Mouse (Mus musculus) bone marrow macrophage, adult 2 months (primary cell): Measurements from ENCODE around the gene Trim46. TPM values are rescaled to one million over a fixed set of nuclear protein-coding genes. Genes with fewer than 3 reads are reported as not detected.

Experiments
- H3K27ac ChIP-seq: 2 replicates; pipeline ENCODE4 v1.5.1; 2012; ENCODE audit warnings: low read depth, low read length; ENCODE audit not compliant: insufficient read depth
- H3K4me1 ChIP-seq: 2 replicates; pipeline ENCODE4 v1.6.1; 2012; ENCODE audit warnings: low read length; ENCODE audit not compliant: control insufficient read depth, insufficient read depth
- H3K4me3 ChIP-seq: 2 replicates; pipeline ENCODE4 v1.5.1; 2012; ENCODE audit warnings: mild to moderate bottlenecking, low read length, moderate library complexity; ENCODE audit not compliant: insufficient read depth
- CTCF ChIP-seq: IDR thresholded peaks from 2 replicates; pipeline ENCODE4 v1.5.1; 2012; ENCODE audit warnings: low read depth, mild to moderate bottlenecking, low read length, moderate library complexity
- POLR2A ChIP-seq: IDR thresholded peaks from 2 replicates; pipeline ENCODE4 v1.6.1; 2012; ENCODE audit warnings: mild to moderate bottlenecking, low read depth, low read length, borderline replicate concordance
- polyA plus RNA-seq: library from polyadenylated mRNA; stranded (reverse); fragments of >200 nt; gene quantifications from 2 replicates; pipeline ENCODE4 v1.2.4, GENCODE M21; 2012; ENCODE audit not compliant: missing spikeins, insufficient read depth, insufficient read length

Trim46 gene
- polyA plus RNA-seq, 1 experiment = 0.34 TPM

- no peaks in the 10 kb centered on the region for H3K4me1 ChIP-seq
- TF ChIP-seq CTCF (no peak), POLR2A (no peak)
- no peak overlapping the region for H3K27ac ChIP-seq
- no peak overlapping the region for H3K4me3 ChIP-seq
These were observed 58.9 kb downstream of the Trim46 start for GRCm38 (mm10) chr3:89187197-89187596.

Other genes starting within 250 kb of the Trim46 start
- gene Rusc1, start 153.0 kb downstream of the Trim46 start, polyA plus RNA-seq = 22.0 and 28.2 TPM in 2 replicates
- gene Gm43738, start 145.2 kb downstream of the Trim46 start, polyA plus RNA-seq = not detected in 2 replicates
- gene Fdps, start 144.3 kb downstream of the Trim46 start, polyA plus RNA-seq = 37.5 and 42.2 TPM in 2 replicates
- not detected in 2 replicates for gene Pklr, start 110.2 kb downstream of the Trim46 start, polyA plus RNA-seq
- 0.47 TPM in 1 of 2 replicates, not detected in the other for gene Hcn3, start 86.1 kb downstream of the Trim46 start, polyA plus RNA-seq
- gene Clk2, start 81.5 kb downstream of the Trim46 start, polyA plus RNA-seq = 52.5 and 61.4 TPM in 2 replicates
- 76.5 and 77.9 TPM in 2 replicates for gene Scamp3, start 68.8 kb downstream of the Trim46 start, polyA plus RNA-seq
- 17.4 TPM in 2 replicates for gene Fam189b, start 63.2 kb downstream of the Trim46 start, polyA plus RNA-seq
- 130 and 141 TPM in 2 replicates for gene Gba, start 43.4 kb downstream of the Trim46 start, polyA plus RNA-seq
- gene Thbs3, start 31.1 kb downstream of the Trim46 start, polyA plus RNA-seq = 1.1 TPM in 1 of 2 replicates, not detected in the other
- 66.1 and 66.8 TPM in 2 replicates for gene Mtx1, start 19.2 kb downstream of the Trim46 start, polyA plus RNA-seq
- gene Muc1, start 17.3 kb downstream of the Trim46 start, polyA plus RNA-seq = 0.47 TPM in 1 of 2 replicates, not detected in the other
- 94.1 and 97.0 TPM in 2 replicates for gene Krtcap2, start 343 bp downstream of the Trim46 start, polyA plus RNA-seq
- 62.0 and 66.3 TPM in 2 replicates for gene Dpm3, start 13.0 kb upstream of the Trim46 start, polyA plus RNA-seq
- gene Slc50a1, start 24.3 kb upstream of the Trim46 start, polyA plus RNA-seq = 42.7 and 55.2 TPM in 2 replicates
- gene Efna1, start 34.8 kb upstream of the Trim46 start, polyA plus RNA-seq = 0.96 TPM in 1 of 2 replicates, not detected in the other
- gene Efna3, start 76.7 kb upstream of the Trim46 start, polyA plus RNA-seq = not detected in 2 replicates
- gene Efna4, start 91.7 kb upstream of the Trim46 start, polyA plus RNA-seq = not detected in 2 replicates
- gene Adam15, start 103.7 kb upstream of the Trim46 start, polyA plus RNA-seq = 315 and 328 TPM in 2 replicates
- gene Dcst2, start 115.7 kb upstream of the Trim46 start, polyA plus RNA-seq = not detected in 2 replicates
- gene Dcst1, start 118.9 kb upstream of the Trim46 start, polyA plus RNA-seq = not detected in 2 replicates
- gene Zbtb7b, start 148.5 kb upstream of the Trim46 start, polyA plus RNA-seq = 66.0 and 75.2 TPM in 2 replicates
- not detected in 2 replicates for gene Lenep, start 156.5 kb upstream of the Trim46 start, polyA plus RNA-seq
- 17.7 and 20.5 TPM in 2 replicates for gene Flad1, start 165.6 kb upstream of the Trim46 start, polyA plus RNA-seq
- 46.6 and 55.2 TPM in 2 replicates for gene Cks1b, start 172.1 kb upstream of the Trim46 start, polyA plus RNA-seq
- gene Shc1, start 172.1 kb upstream of the Trim46 start, polyA plus RNA-seq = 56.0 and 56.8 TPM in 2 replicates
- 25.3 and 28.0 TPM in 2 replicates for gene Pygo2, start 183.9 kb upstream of the Trim46 start, polyA plus RNA-seq
- 14.1 and 17.3 TPM in 2 replicates for gene Pbxip1, start 190.4 kb upstream of the Trim46 start, polyA plus RNA-seq
- 25.9 and 26.8 TPM in 2 replicates for gene Pmvk, start 208.2 kb upstream of the Trim46 start, polyA plus RNA-seq